Mouse (Mus musculus) cerebellum, postnatal 4 days (tissue): ENCODE results near the gene Arfgef2.

Experiments used
- DNase-seq, 2 experiments: peaks; one replicate each; pipeline ENCODE4 v3.0.0; 2022; ENCODE audit warnings: low spot score in 2 of 2, mixed read lengths in 1 of 2

The Arfgef2 gene

DNA sequence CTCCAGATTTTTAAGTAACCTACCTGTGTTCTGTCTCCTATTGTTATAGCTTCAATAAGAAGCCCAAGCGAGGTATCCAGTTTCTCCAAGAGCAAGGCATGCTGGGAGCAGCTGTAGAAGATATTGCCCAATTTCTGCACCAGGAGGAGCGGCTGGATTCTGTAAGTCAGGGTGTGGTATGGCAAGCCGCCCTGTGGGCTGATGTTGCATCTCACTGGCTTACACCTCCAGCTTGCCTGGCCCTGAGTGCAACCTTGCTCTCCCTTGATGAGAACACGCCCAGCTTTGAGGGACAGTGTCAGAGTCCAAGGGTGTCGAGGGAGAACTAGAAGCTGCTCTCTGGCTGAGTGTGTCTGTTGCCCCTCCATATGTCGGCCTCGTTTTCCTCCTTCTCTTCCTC lies 53.8 kb downstream of the Arfgef2 start:
- DNase-seq: no peak

DNA sequence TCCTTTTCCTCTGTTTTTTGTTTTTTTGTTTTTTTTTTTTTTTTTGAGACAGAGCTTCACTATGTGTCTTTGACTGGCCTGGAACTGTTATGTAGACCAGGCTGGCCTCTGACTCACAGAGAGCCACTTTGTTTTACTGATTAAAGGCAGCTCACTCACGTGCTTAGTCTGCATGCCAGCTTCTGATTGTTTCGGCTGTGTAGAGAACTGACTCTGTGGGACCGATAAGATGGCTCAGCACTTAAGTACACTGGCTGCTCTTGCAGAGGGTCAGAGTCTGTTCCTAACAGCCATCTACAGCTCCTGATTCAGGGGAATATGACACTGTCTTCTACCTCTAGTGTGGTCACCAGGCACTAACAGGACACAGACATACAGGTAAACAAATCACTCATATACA lies 57.1 kb downstream of the Arfgef2 start:
- DNase-seq: no peak

DNA sequence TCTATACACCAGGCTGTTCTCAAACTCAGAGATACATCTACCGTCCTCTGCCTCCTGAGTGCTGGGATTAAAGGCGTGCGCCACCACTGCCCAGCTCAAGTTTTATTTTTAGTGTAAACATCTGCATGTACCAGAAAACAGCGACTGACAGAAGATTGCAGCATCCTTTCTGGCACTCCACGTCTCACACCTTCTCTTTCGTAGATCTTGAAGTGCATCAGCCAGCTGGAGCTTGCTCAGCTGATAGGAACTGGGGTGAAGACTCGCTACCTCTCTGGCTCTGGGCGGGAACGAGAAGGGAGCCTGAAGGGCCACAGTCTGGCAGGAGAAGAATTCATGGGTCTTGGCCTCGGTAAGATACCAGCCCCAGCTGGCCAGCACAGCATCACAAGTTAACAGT lies 60.1 kb downstream of the Arfgef2 start:
- DNase-seq: no peak

DNA sequence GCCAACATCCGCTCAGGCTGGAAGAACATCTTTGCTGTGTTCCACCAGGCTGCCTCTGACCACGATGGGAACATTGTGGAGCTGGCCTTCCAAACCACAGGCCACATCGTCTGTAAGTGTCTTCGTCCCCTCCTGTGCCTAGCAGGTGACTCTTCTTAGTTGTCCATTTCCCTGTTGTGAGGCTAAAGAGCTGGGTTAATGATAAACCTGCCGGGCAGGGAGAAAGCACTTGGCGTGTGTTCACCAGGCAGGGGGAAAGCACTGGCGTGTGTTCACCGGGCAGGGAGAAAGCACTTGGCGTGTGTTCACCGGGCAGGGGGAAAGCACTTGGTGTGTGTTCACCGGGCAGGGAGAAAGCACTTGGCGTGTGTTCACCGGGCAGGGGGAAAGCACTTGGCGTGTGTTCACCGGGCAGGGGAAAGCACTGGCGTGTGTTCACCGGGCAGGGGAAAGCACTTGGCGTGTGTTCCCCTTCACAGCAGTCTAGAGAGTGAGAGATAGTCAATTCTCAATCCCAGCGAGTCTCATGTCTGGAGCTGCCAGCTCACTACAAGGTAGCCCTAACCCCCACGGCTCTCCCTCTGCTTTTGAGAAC lies 65.0 kb downstream of the Arfgef2 start:
- DNase-seq: no peak

DNA sequence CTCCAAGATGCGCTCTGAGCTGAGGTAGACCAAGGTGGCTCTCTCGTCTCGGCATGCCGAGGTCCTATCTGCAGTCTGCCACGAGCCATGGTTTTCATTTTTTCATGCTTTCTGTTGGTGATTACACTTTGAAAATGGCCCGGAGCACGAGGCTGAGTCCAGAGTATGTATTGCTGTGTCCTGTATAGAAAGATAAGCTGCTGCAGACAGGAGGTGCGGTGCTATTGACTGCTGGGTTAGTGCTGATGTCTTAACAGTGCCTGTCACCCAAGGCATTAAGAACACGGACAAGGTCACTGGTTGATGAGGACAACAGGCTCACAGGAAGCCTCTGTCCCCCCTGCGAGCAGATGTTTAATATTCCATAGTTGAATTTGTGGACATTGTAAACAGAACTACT lies 65.5 kb downstream of the Arfgef2 start:
- no peak for DNase-seq

DNA sequence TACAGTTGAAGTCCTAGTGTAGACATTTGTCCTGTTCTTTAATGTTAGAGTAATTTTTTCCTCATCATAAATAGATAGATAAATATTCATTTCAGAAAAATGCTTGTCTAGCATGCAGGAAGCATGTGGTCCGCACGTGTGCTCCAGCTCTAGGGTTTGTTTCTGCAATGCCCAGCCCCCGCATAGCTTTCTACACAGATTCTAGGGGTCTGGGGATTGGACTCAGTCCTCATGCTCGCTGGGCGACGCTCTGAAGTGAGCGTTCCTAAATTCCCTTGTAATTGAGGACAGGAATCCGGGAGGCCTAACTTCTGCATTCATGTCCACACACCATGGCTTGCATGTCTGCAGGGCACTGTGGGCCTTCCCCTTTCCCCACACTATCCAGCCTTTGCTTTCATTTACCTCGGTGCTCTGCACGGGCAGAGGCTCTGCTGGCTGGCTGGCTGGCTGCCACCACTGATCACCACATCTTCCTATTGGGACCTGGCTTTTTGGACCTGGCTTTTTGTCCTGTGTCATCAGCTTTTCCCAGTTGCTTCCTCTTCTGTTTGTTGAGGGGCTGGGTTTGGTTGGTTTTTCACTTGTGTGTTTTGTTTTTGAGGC lies 69.4 kb downstream of the Arfgef2 start:
- DNase-seq: no peak

DNA sequence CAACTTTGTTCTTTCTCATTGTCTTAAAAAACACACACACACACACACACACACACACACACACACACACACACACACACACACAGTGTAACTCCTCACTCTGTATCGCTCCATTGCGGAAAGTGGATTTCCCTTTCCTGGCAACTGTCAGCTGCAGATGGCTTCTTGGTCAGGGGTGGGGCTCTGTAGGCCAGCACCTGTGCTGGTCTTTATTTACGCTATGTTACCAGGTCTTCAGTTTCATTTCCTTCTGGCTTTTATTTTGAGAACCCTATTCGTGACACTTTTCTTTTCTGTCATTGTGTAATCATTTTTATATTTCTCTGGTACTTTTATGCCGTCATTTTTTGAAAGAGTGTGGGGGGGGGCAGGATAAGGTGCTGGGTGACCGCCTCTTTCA lies 70.2 kb downstream of the Arfgef2 start:
- no peak for DNase-seq

DNA sequence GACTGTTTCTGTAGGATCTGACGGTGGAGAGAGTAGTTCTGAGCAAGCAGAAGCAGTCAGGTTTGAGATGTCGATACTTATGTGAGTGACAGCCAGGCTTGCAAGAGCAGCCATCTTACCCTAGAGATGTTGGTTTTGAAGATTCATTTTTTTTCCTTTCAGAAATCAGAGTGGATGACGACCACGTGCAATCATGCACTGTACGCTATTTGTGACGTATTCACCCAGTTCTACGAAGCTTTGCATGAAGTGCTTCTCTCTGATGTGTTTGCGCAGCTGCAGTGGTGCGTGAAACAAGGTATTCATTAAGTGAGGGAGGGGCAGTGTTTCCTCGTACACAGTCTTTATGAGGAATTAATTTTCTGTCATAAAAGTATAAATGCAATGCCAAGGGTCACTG lies 70.9 kb downstream of the Arfgef2 start:
- no peak for DNase-seq

DNA sequence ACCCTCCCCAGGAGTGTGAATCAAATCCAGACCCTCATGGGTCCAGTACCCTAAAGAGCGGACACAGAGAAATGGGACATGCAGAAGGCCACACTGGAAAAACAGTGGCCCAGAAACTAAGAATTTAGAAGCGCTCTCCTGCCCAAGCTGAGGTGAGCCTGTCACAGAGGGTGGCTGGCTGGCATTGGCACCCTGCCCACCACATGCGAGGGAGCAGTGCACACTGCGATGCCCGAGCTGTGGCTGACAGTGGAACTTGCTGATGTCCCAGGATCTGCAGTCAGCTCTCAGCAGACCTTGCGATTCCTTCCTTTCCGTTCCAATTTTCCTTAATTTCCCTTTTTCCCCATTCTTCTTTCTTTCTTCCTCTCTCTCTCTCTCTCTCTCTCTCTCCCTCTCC lies 79.7 kb downstream of the Arfgef2 start:
- DNase-seq: no peak

DNA sequence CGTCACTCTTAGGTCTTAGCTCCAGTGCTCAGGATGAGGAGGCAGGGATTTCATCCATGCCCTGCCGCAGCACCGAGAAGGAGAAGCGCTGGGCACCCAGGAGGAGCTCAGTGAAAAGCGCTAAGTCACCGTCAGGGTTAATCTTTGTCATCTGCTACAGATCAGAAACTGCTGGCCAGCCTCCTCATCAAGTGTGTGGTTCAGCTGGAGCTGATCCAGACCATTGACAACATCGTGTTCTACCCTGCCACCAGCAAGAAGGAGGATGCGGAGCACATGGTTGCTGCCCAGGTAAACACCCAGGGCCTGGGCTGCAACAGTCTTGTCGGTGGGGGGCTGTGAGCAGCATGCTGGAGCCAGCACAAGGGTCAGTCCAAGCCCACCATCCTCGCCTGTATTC lies 80.2 kb downstream of the Arfgef2 start:
- no peak for DNase-seq

DNA sequence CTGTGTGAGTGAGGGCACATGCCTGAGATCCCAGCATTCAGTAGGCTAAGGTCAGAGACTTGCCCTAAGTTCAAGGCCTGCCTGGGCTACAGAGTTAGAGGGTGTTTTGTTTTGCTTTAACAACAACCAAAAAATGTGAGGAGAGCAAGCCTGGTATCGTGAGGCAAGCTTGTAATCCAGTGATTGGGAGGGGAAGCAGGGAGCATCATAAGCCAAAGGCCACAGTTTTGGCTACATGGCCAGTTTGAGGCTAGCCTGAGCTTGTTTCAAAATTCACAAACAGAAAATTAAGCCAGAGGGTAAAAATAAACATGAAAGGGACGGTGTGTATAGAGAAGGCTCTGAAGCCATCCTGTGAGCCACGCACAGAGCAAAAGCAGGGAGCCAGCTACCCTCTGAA lies 80.8 kb downstream of the Arfgef2 start:
- DNase-seq: no peak

DNA sequence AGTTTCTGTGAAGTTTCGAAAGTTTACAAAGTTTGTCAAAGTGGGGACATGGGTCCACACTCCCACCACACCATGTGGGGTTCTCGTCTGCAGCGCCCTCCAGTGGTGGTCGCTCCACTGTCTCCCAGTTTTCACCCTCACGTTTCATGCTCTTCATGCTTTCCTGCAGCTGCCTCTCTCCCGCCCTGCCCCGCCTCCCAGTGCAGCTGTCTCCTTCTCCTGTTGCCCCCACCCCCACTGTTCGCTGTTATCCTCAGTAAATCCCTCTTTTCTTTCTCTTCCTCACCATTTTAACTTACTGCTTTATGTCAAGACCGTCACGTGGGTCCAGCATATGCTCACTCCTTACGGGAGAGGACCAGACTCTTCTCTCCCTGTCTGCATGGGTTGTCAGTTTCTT lies 82.4 kb downstream of the Arfgef2 start:
- DNase-seq: no peak

DNA sequence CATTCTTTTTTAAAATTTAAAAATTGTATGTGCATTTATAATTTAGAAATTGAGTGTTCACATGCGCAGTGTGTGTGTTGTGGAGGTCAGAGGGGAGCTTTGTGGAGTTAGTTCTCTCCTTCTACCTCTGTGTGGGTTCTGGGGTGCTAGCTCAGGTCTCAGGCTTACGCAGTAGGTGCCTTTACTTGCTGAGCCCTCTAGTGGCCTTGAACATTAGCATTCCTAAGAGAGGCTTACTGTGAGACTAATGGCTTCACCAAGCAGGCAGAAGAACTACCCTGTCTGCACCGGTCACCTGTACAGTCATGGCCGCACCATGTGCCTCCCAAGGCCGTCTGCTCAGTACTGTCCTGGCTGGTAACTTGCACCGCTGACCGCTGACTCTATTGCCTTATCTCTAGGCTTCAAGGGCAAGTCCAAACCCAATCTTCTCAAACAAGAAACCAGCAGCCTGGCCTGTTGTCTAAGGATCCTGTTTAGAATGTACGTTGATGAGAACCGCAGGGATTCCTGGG lies 86.0 kb downstream of the Arfgef2 start:
- no peak for DNase-seq

DNA sequence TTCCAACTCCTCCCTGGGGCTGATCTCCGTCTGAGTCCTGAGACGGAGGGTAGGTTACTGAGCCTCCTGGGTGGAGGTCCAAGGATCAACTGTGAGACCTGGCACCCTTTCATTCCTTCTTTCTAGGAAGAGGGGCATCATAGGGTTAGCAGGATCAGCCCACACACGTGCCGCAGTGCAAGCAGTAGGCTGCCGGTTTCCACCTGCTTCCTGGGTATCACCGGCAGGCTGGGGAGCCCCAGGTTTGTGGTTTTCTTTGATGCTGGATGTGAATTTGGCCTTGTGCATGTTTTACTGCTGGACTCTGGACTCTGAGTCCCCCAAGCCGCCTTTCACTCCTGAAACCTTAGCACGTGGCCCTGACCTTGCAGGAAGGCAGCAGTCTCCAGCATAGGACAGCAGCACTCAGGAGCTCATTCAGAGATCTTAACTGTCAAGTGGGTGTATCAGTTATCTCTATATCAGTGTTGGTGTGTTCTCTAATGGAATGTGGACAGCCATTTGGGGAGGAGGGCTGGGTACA lies 86.8 kb downstream of the Arfgef2 start:
- no peak for DNase-seq

DNA sequence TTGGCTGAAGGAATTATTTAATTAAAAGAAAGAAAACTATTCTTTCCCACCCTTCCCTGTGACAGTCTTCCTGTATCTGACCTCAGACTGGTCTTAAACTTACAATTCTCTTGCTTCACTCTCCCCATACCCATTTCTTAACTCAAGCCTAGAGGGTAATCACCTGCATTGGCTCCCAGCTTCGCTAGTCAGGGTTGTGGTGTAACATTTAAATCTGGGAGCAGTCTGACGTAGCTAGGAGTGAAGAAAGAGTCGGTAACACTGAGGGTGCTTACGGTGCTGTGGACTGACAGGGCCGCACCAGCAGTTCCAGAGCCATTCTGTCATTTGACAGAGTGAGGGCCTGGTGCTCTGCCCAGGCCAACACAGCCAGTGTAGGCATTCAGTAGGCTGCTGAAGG lies 87.6 kb downstream of the Arfgef2 start:
- no peak for DNase-seq

DNA sequence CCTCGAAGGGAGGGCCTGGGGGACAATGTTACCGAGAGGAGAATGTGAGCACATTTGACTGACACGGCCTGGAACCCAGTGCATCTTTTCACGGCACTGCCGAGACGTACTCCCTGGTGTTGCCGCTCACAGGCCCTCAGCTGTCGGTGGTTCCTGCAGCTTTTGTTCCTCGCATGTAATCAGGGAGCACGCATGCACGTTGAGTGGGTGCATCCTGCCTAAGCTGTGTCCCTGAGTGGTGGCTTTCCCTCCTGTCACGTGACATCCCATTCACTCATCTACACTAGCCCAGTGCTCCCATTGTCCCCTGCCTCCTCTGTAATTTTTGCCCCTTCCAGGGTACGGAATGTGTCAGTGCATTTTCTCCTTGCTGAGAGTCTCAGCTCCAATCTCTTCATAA lies 91.0 kb downstream of the Arfgef2 start:
- no peak for DNase-seq

DNA sequence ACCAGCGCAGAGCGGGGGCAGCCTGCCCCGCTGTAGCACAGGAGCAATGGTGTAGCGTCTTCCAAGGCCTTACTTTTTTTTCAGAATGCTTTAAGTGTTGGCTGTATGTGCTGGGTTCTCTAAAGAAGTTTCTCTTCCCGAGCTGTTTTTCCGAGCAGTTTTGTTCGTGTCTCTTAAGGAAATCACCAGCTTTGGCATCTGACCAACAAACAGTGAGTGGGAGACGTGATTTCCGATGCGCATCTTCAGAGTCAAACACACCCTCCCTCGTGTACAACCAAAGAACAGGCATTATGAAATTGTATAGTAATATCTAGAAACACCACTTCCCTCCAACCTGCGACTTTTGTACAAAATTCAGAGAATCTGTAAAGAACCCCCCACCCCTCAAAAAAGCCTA lies 91.6 kb downstream of the Arfgef2 start:
- DNase-seq: no peak

DNA sequence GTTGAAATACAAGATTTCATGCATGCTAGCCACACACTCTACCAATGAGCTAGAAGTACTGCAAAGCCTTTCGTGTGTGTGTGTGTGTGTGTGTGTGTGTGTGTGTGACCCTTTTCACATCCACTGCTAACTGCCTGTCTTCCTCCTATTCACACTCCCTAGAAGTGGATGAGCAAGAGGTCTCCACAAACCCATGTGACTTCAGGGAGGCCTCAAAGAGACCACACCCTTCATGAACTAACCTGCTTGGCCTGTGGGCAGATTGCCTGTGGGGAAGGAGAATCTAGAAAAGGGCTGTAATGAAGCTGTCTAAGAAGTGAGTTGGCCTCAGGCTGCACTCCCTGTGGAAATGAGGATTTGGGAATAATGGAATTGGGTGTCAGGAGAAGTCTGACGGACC lies 93.8 kb downstream of the Arfgef2 start:
- no peak for DNase-seq

DNA sequence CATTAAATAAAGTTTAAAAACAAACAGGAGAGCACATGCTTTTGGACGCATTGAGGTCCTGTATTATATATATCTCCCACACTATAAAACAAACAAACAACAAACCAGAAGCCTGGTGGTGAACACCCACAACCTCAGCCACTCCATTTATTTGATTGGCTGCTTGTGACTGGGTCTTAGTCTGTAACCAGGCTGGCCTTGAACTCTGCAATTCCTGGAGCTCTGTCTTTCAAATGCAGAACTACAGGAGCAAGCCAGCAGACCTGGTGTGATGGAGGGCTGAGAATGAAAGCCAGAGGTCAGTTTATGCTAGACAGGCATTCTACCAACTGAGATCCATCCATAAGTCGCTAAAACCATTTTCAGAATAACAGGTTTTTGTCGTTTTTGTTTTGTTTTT lies 94.4 kb downstream of the Arfgef2 start:
- DNase-seq: no peak

DNA sequence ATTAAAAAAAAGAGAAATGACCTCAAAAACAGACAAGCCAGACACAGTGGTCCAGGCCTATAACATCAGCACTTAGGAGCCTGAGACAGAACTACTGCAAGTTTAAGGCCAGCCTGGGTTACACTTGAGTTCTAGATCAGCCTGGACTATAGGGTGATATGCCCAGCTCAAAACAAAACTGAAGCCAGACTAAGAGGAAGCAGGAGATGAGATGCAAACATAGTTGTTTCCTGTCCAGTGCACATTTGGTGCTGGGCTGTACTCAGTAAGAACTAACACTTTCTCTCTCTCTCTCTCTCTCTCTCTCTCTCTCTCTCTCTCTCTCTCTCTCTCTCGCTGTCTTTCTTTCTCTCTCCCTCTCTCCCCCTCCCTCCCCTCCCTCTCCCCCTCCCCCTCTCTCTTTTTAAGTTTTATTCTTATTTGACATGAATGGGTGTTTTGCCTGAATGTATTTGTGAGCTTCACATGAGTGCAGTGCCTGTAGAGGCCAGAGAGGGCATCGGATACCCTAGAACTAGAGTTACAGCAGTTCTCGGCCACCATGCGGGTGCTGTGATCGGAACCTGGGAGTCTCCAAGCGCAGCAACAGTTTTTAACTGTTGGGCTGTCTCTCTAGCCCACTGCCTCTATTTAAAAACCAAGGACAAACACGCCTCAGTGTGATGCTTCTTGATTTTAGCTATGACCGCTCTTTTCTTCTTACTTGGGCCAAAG lies 95.6 kb downstream of the Arfgef2 start:
- no peak for DNase-seq

DNA sequence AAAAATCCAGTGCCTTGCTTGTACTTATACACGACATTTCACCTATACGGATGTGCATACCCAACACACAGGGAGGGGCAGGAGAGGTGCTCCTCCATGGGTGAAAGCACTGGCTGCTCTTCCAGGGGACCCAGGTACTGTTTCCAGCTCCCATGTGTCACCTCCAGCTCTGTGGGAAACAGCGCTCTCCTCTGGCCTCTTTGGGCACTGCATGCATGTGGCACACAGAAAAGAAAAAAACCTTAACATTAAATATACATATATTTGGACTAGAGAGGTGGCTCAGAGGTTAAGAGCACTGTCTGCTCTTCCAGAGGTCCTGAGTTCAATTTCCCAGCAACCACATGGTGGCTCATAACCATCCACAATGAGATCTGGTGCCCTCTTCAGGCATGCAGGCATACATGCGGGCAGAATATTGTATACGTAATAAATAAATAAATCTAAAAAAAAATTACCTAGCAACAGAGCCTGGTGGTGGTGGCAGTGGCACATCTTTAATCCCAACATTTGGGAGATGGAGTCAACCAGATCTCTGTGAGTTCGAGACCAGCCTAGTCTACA lies 98.4 kb downstream of the Arfgef2 start:
- no peak for DNase-seq

DNA sequence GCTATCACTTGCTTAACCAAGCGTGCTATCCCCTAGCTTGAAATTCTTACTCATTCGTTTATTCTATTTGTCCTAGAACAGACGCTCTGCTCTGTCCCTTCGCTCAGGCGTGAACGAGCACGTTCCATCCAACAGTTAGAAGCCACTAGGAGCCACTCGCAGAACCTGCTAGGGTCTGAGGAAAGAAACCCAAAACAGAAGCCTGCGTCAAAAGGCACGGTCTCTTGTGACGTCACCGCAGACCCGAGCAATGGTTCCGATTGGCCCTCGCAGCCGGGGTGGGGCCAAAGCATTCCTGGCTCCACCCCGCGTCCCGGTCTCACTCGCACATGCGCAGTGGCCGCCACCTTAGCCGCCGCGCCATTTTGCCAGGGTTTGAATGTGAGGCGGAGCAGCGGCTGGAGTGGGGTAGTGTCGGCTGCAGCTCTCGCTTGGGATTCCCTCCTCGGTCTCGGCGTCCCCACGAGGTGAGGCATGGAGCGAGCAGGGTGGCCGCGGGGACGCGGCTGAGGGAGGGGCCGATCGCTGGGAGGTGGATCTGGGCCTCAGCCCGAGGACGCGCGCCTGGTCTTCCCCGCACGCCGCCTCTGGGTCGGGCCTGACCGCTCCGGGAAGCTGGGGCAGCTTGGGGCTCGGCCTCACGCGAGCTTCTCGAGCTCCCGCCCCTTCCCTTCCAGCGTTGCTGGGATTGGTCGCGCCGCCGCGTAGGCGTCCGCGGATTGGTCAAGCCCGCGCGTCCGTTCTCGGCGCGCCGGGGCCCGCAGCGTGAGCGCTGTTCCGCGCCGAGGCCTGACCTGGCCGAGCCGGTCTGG lies 100.5 kb downstream of the Arfgef2 start, which contains the start of gene Cse1l:
Gene Cse1l, plus strand, starts transcription at position 330 of the 812 bp plus-strand sequence.
- DNase-seq: peak; percentile 99
